Mouse (Mus musculus) right cerebral cortex, adult 18-20 months (tissue): ENCODE results near the gene Tufm.

Experiments used
- DNase-seq: peaks from one replicate; pipeline ENCODE4 v3.0.0; 2022; ENCODE audit warnings: mixed read lengths

Gene Tufm

GRCm38 (mm10) chr7:126502751-126503150 is 15.6 kb downstream of the Tufm start:
- DNase-seq = no peak

GRCm38 (mm10) chr7:126503273-126503878 is 16.2 kb downstream of the Tufm start, which contains the start of gene Atxn2l:
TSS of gene Atxn2l (minus strand) at chr7:126503437.
- peak; percentile 99 for DNase-seq

- DNase-seq = no peak
These were observed 17.8 kb downstream of the Tufm start for GRCm38 (mm10) chr7:126504913-126505312.

GRCm38 (mm10) chr7:126507126-126507778 is 20.1 kb downstream of the Tufm start:
- no peak for DNase-seq

GRCm38 (mm10) chr7:126511287-126511686 is 24.1 kb downstream of the Tufm start:
- DNase-seq = no peak

GRCm38 (mm10) chr7:126518261-126518941 is 31.2 kb downstream of the Tufm start:
- no peak for DNase-seq

- no peak for DNase-seq
These were observed 32.4 kb downstream of the Tufm start for GRCm38 (mm10) chr7:126519513-126519912.

- no peak for DNase-seq
These were observed 36.2 kb downstream of the Tufm start for GRCm38 (mm10) chr7:126523316-126523715.

- DNase-seq = peak; percentile 28
These were observed 41.0 kb downstream of the Tufm start for GRCm38 (mm10) chr7:126528166-126528577.

GRCm38 (mm10) chr7:126533434-126533833 is 46.3 kb downstream of the Tufm start:
- DNase-seq = no peak

- no peak for DNase-seq
These were observed 48.6 kb downstream of the Tufm start for GRCm38 (mm10) chr7:126535766-126536165.

- DNase-seq = no peak
These were observed 49.3 kb downstream of the Tufm start for GRCm38 (mm10) chr7:126536466-126536865.

GRCm38 (mm10) chr7:126537820-126538585 is 50.8 kb downstream of the Tufm start:
- peak; percentile 13 for DNase-seq
